Mouse (Mus musculus): ENCODE data around the gene Hacd2.
A peak's percentile ranks its signal among the peaks of the same experiment; 100 is the strongest.

The Hacd2 gene

DNA sequence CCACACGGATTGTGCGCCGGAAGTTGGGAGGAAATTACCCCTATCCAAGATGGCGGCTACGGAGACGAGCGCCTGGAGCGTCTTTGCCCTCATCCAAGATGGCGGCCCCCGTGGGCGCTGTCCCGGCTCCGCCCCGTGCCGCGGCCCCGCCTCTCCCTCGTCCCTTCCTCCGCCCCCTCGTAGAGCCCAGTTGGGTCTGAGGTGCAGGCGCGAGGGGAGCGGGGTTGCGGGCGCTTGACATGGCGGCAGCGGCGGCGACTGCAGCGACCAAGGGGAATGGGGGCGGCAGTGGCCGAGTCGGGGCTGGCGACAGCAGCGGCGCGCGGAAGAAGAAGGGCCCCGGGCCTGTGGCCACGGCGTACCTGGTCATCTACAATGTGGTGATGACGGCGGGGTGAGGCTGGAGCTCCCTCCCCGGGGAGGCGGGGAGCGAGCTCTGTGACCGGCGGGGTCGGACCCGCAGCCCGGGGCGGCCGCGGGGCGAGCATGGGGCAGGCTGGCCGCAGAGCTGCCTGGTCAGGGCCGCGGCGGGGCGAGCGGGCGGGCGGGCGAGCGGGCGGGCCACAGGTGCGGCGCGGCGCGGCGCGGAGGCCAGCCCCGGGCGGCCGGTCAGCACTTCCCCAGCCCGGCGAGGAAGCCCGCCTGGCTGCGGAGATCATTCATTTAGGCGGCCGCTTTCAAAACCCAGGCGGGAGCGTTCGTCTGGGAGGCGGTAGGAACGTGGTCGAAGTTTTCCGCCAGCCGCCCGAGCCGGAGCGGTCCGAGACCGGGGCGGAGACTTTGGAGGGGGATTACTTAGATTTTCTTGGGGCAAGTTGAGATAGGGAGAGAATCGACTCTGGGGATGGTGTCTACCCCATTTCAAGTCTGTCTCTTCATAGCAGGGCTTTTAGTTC, at the start of gene Hacd2:
Gene Hacd2, plus strand, starts transcription at position 187 of the 896 bp plus-strand sequence.
- DNase-seq (ENCODE audit: extremely low read depth, low read depth, low spot score) = no peak

DNA sequence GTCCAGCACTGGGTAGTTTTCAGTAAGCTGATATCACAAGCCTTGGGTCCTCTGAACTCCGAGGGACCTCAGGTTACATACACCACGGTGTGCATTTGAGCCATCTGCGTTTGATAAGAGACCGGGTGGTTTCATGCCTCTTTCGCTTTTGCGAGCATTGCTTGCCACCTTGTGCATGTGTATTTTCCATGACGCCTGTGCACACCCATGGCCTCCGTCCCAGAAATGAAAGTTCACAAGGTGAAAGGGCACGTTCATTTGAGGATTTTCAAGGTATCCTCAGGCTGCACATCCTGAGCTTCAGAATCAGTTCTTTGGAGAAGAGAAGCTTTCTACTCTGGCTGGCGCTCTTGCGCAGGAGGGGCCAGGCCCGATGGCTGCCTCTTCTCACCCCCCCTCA, 49.8 kb upstream of the Hacd2 start:
- no peak for DNase-seq (ENCODE audit: extremely low read depth, low read depth, low spot score)

DNA sequence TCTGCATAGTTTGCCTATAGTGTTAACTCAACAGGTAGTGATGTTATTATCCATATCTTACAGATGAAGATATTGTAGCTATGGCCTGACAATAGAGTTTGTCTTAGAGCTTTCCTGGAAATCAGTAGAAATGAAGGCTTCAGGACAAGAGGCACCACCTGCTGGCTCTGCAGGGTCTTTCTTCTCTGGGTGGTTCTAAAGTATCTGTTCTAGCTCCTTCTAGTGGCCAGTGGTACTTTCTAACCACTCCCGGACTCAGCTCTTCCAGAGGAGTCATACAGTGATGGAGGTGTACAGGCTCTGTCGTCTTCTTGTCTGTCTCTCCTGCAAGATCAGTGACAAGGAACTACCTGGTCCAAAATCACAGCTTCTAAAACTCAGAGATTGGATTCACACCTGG, 46.7 kb upstream of the Hacd2 start:
- DNase-seq (ENCODE audit: extremely low read depth, low read depth, low spot score) = no peak

DNA sequence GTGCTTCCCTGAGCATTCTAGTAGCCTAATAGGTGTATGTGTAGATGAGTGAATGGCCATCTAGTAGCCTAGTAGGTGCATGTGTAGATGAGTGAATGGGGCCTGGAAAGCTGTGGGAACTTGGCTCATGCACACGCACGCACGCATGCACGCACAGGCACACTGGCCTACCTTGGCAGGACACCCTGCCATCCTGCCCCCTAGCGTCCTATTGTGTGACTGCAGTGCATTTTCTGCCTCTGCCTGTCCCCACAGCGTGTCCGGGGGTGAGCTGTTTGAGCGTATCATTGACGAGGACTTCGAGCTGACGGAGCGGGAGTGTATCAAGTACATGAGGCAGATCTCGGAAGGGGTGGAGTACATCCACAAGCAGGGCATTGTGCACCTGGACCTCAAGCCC, 45.6 kb upstream of the Hacd2 start:
- no peak for DNase-seq (ENCODE audit: extremely low read depth, low read depth, low spot score)

DNA sequence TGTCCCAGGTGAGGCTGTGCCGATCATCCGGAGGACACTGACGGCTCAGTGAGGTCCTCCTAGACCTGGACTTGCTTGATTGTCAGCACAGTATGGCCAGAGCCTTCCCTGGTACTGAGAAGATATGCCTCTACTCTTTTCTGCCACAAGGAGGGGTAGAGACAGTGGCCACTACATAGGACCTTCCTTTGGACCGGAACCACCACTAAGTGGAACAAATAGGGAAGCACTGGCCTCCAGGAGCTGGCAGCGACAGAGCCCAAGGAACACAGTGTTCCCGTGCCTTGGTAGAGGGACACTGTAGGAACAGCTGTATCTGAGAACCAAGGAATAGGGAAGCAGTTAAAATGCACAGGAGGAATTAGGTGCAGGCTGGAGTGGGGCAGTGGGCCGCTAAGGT, 44.2 kb upstream of the Hacd2 start:
- no peak for DNase-seq (ENCODE audit: extremely low read depth, low read depth, low spot score)

DNA sequence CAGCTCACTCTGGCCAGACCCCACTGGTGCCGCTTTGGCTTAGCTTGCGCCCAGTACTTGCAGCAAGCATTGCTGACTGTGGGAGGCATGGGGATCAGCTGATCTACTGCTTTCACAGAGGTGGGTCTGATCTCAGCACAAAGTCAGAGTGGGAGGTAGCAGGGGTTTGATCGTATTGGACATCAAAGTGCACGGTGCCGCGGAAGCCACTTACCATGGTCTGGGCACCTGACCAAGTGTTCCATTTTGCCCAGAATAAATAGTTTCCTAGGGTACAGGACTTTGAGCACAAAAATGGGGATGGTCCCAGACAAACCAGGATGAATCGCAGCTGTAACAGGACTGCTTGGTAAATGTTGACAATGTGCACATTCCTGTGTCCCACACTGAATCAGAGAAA, 41.2 kb upstream of the Hacd2 start:
- DNase-seq (ENCODE audit: extremely low read depth, low read depth, low spot score) = no peak

DNA sequence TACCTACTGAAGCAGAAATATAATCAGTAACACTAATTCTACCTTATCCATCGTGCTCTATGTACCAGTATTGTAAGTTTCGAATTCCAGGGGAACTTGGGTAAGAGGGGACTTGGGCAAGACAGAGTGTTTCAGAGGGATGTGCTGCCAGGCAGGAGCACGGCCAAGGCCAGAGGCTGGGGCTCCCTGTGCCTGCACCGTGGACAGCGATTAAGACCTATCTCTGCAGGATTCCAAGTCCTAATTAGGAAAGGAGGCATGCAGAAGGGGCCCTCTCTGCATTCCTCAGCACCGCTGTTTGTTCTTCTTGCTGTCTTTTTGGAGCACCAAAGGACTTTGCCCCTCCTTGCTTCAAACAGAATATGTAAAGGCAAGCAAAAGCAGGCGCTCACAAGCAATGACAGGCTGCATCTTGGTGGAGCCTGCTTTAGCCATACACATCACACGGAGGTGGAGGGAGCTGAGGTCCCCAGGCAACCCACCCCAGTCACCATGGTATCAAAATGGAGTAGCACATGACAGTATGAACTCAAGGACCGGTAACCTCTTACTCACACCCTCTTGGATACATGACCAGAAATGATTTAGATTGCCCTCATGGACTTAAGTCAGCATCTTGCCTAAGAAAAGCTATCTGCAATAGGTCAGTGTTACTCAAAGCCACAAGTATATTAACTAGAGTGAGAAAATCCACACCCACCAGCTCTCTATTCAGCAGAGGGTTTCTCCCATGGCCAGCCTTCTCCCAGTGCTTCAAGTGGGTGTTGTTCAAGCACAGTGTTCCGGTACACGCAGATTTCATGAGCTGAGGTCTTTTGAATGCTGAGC, 37.8 kb upstream of the Hacd2 start:
- DNase-seq (ENCODE audit: extremely low read depth, low read depth, low spot score) = peak; percentile 96

DNA sequence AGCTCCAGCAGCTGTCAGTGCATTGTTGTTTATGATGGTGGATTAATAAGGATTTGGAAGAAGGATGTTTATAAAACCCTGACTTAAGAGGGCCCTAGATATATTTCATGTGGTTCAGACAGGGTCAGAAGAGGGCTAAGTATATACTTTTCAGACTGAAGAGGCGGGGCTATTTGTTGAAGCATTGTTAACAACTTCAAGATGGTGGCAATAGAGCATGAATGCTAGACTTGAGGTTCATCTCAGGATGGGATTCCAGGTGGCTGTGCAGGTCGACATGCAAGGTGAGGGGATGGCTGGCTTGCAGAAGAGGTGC, 37.2 kb upstream of the Hacd2 start:
- DNase-seq (ENCODE audit: extremely low read depth, low read depth, low spot score) = no peak

DNA sequence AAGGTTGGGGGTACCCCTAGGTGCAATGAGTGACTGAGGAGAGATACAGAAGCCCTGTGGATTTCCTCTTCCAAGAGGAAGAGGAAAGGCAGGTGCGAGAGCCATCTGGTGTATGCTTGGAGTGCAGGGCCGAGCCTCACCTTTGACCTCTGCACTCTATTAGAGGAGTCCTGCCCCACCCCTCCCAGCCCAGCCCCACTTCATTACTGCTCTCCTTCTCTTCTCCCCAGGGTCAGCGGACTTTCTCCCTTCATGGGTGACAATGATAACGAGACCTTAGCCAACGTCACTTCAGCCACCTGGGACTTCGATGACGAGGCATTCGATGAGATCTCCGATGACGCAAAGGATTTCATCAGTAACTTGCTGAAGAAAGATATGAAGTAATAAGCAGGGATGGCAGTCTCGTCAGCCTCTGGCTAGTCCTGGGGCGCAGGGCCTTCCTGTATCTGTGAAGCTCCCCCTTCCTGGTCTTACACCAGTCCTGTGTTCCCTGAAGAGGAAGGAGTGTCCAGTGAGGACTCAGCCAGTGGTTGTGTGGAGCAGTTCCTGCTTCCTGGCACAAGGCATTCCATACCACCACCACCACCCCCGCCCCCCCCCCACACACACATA, 35.9 kb upstream of the Hacd2 start:
- DNase-seq (ENCODE audit: extremely low read depth, low read depth, low spot score) = peak; percentile 56

DNA sequence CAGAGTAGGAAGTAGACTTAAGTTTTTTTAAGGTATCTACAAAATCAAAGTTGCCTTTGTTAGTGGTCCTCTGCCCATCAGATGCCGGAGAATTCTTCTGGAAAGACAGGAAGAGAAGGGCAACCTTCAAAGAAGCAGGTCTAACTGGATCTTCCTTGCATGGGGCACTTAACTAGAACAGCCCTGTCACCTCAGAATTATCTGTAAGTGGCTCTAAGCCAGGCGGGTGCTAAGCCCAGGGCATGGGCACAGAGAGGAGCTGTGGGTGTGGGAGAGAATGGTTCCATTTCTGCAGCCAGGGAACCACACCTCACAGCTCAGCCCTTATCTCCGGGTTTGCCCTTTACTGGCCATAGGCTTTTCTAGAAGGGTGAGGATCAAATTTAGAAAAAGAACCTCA, 30.9 kb upstream of the Hacd2 start:
- peak; percentile 82 for DNase-seq (ENCODE audit: extremely low read depth, low read depth, low spot score)

DNA sequence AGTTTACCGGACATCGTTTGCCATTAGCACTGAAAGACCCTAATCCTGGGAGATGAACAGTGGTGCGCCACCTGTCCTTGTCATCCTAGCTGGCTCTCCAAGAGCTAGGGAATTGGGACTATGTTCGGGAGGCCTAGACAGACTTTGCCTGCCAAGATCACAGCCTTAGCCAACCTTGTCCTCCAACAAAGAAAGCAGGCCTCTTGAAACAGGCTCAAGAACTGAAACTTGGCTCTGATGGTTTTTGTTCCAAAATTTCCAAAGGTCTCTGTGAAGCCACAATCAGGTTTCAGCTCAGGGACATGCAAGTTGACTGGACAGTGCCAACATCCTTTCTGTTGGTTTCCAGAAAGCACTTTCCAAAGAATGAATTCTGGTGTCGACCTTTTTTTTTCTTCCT, 29.4 kb upstream of the Hacd2 start:
- peak; percentile 52 for DNase-seq (ENCODE audit: extremely low read depth, low read depth, low spot score)

DNA sequence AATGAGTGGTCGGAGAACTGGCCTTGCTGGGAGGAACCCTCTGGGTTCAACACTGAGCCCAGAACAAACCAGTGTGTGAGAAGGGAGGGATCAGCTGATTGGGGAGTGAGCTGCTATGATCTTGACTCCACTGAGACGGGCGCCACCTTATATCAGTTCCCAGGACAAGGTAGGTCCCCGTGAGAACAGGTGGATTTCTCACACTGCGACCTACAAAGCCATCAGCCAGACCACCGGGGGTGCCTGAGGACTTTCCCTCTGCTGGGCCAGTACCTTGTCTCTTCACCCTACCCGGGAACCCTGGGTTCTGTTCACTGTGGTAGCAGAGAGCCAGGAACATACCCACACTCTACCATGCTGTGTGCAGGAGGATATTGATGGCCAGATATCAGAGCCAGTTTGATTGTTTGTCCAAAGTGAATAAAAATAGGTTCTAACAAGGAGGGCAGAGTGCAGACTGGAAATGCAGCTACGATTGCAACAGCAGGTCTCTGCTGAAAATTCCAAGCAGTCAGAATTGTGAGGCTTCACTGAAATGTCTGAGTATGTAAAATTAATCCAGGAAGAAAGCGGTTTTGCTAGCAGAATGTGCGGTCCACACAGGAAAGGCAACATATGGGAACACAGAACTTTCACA, 28.4 kb upstream of the Hacd2 start:
- DNase-seq (ENCODE audit: extremely low read depth, low read depth, low spot score) = no peak

DNA sequence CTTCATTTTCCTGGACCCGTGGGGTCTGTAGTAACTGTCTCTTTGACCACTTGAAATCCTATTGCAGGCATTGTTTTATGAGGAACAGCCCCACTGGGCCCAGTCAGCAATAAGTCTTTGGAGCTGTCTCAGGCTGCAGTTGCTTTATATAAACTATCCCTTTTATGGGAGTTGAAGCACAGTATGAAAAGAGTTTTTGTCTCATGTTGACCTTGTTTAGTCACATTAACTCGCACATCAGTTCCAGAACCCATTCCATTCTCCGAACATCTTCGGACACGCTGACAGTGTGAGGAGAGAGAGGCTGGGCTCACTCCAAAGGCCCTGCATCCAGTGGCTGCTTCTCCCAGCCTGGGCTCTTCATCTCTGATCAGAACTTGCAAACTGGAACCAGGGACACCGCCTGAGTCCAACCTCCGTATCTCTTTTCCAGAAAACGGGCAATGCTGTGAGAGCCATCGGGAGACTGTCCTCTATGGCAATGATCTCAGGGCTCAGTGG, 27.5 kb upstream of the Hacd2 start:
- no peak for DNase-seq (ENCODE audit: extremely low read depth, low read depth, low spot score)

DNA sequence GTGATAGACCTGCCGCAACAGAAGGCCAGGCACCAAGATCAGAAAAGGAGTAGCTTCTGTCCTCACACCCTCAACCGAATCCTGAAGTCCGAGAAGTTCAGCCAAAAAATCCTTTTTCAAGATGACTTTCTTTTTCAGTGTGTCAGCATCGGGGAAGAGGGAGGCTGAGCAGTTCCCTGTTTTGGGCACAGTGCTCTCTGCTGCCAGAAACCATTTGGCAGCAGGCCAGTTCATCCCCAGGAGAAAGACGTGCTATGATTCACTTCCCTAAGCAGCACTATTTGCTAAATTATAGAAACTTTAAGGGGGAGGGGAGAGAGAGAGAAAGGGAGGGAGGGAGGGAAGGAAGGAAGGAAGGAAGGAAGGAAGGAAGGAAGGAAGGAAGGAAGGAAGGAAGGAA, 26.1 kb upstream of the Hacd2 start:
- no peak for DNase-seq (ENCODE audit: extremely low read depth, low read depth, low spot score)

DNA sequence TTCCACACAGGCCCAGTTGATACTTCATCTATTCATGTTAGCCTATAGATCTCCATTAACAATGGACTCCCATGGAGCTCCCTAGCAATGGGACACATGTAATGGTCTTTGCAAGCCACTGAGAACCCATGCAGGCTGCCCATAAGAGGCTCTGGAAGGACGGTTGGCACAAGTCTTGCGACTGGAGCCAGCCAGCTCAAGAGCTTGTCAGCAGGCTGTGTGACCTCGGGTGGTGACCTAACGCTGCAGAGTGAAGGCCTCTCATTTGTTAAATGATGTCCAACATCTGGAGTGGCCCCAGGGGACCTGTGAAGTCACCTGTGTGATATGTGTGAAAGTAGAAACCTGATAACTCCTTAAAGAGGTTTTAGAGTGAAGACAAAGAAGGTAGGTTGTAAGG, 25.2 kb upstream of the Hacd2 start:
- no peak for DNase-seq (ENCODE audit: extremely low read depth, low read depth, low spot score)

DNA sequence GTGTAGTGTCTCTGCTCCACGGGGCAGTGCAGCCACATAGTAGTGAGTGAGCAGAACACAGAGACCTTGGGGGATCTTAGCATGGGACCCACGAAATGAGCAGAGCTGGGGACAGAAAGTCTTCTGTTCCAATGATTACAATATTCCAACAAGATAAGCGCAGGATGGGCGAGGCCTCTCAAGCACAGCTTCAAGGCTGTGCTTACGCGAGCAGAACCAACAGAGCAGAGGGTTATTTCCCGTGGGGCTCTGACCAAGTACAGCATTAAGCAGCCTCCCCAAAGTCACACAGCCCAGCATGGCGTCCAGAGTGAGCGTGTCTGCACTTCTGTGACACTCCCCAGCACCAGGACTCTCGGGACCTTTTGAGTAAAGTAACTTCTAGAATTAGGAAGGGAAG, 24.7 kb upstream of the Hacd2 start:
- DNase-seq (ENCODE audit: extremely low read depth, low read depth, low spot score) = no peak

DNA sequence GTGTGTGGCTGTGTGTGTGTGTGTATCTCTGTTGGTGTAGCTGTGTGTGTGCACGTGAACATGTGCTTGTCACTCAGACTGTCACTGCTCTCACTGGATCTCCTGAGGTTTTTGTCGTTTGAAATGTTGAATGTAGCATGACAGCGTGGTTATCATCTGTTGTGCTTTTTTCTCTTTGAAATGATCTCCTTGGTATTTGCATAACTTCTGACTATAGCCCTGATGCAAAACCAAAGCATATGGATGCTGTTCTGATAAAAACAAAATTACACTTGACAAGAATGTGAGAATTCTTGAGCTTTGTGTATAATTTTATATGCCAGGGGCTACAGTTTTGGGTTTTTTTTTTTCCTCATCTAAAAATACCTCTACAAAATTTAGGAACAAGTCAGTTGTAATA, 23.2 kb upstream of the Hacd2 start:
- DNase-seq (ENCODE audit: extremely low read depth, low read depth, low spot score) = no peak

DNA sequence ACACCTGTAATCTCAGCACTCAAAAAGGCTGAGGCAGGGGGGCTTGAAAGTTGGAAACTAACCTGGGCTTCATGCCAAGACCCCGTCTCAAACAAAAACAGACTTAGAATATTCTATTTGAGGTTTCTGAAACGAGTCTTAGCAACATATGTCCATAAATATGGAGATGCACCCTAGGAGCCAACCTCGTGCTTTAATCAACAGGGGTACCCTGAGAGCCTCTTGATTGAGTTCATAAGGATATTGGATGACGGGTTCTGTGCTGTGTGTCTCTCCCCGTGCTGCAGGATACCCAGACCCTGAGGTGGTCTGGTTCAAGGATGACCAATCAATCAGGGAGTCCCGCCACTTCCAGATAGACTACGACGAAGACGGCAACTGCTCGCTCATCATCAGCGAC, 22.2 kb upstream of the Hacd2 start:
- no peak for DNase-seq (ENCODE audit: extremely low read depth, low read depth, low spot score)

DNA sequence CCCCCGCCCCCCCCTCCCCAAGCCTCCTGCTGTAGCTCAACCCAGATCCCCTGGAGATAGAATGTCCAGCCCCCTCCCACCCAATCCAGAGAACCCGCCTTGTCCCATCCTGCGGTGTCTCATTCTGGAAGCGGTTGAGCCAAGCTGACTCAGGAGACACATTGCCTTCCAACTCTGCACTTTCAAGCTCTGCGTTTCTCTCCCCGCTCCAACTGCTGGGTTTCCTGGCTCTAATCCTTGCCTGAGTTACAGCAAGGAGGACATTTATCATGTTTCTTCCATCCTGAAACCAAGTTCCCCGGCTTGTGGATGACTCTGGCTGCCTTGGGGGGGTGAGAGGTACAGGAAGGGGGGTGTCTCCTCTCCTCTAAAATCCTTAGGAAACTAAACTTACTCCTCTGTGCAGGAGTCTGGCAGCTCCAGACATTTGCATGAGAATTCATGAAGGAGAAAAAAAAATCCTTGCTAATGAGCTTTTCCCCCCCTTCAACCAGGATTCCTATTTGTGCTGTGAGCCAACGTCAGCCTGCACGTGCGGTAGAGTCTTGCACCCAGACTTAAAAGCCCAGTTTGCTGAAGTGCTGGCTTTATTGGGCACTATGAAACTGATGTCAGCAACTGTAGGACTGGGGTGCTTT, 21.2 kb upstream of the Hacd2 start:
- DNase-seq (ENCODE audit: extremely low read depth, low read depth, low spot score) = no peak

DNA sequence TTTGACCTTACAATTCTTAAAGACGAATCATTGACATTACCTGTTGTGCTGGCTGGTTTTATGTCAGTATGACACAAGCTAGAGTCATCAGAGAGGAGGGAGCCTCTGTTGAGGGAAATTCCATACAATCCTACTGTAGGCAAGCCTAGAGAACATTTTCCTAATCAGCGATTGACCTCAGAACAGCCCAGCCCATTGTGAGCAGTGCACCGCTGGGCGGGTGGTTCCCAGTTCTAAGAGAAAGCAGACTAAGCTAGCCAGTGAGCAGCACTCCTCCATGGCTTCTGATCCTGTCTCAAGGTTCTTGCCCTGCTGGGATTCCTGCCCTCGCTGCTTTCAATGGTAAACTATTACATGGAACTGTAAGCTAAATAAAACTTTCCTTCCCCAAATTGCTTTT, 17.9 kb upstream of the Hacd2 start:
- no peak for DNase-seq (ENCODE audit: extremely low read depth, low read depth, low spot score)

DNA sequence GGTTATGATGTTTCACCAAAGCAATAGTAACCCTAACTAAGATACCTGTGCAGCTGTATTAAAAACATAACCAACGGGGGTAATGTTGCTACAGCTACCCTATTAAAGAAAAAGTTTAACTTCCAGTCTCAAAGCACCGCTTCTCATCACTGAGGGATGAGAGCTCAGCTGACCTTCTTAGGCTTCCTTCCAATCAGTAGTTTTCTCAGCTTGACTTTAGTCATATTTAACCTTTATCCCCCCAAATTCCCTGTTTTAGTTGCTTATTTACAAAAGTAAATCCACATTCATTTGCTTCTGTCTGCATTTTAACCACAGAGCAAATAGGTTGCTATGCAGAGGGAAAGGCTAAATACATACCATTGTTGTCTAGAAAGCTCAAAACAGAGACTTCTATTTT, 17.5 kb upstream of the Hacd2 start:
- DNase-seq (ENCODE audit: extremely low read depth, low read depth, low spot score) = no peak

Measured in fat pad, adult 2 months (tissue).